Mouse (Mus musculus) kidney, postnatal 10 days (tissue): Measurements from ENCODE around the gene Olfr893.
"Not testable (repeated sequence)": the region's sequence is repeated elsewhere in the genome, so short reads cannot be mapped to it uniquely, and the experiment has no call there.

Source experiments
- DNase-seq: peaks from one replicate; pipeline ENCODE4 v3.0.0; 2021; ENCODE audit warnings: mixed read lengths

Gene Olfr893

DNA sequence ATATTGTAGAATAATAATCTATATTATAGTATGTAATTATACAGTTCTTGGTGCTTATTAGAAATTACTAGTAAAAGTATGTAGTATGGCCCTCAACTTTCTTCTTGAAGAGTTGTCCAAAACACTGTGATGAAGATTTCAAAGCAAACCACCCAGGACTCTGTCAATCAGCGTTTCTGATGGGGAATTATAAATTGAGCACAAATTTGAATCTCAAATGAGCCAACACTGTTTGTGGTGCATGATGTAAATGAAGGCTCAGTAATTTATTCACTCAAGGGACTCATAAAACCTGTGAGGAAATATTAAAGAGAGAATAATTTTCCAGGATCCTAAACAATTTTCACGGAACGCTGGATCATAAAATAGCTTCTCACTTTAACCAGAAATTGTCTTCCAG is at the start of gene Olfr893:
Gene Olfr893 (plus strand): TSS at position 301 of the 400 bp plus-strand sequence.
- no peak for DNase-seq

- not testable (repeated sequence) for DNase-seq
Observed at GRCm38 (mm10) chr9:38168341-38168740, 39.8 kb upstream of the Olfr893 start.

DNA sequence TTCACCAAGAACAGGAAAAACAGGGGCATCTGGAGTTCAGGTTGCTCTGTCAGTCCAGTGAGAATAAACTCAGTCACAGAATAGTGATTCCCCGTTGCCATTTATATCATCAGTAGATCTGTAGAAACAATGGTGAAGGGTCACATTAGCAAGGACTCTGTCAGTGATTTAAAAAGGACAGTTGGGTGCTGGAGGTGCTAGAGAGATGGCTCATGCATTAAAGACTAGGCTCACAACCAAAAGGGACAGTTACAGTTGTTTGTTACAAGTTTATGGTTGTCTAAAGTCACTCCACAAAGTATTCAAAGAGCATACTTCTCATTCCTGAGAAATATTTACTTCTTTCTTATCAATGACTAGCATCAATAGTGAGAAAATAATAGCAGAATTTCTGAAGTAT is 27.4 kb upstream of the Olfr893 start, which contains the start of gene Olfr891:
Gene Olfr891 (minus strand): TSS at position 101 of the 400 bp plus-strand sequence.
- no peak for DNase-seq

DNA sequence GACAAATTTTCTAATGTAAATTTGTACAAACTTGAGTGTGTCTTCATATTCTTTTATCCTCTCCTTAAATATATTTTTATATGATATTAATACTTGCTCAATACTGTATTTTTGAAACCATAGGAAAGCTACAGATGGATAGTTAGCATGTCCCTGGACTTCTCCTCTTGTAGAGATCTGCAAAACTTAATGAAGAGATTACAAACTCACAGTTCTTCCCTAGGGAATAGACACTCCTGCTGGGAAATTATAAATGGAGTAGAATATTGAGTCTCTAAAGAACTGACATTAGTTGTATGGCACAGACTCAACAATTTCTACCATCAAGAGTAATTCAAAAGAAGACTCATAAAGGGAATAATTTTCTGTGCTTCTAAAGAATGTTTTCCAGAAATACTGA is 9.6 kb downstream of the Olfr893 start, which contains the start of gene Olfr894:
Gene Olfr894 (plus strand): TSS at position 301 of the 400 bp plus-strand sequence.
- DNase-seq, result no peak

DNA sequence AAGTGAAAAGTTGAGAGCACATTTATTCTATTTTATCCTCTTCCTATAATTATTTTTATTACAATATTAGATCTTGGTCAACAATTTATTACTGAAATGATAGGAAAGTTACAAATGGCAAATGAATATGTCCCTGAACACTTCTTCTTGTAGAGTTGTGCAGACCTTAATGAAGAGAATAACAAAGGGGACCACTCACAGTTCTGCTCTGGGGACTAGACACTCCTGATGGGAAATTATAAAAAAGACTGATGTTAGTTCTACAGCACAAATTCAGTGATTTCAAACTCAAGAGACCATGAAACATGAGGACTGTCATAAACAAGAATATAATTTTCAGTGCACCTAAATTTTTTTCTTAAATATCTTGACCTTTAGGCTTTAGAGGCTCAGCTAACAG is 44.3 kb downstream of the Olfr893 start, which contains the start of gene Olfr143:
Gene Olfr143 (plus strand): TSS at position 301 of the 400 bp plus-strand sequence.
- DNase-seq, result no peak
